Comparison of ENCODE assay signal across 8 mouse cellular contexts in the genomic region with DNA sequence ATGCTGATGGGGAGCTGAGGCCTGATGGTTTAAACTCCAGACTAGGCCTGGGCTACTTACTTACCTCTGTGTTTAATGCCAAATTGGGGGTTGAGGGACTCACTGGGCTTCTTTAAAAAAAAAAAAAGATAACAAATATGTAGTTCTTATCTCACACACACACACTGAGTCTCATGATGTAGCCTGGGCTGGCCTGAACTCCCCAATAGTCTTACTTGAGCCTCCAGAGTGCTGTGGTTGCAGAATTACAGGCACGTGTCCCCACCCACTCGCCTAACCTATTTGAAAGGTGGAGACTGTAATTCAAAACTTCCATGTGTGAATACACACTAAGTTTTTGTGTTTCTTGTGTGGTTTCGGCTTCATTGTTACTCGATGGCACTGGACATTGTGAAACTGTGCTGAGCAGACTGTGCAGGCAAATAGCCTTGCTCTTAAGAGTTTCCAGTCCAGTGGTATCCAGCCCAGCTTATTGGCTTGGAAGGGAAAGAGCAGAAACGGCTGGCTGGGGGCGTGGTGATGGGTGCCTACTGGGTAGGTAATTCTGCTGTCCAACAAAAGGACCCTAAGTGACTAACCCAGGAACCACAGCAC. TPM values are rescaled to one million over a fixed set of nuclear protein-coding genes. Genes with fewer than 3 reads are reported as not detected.
DNase-seq lines count a peak whose midpoint lies in the region; ATAC-seq lines count a peak whose summit lies in the region.
"Had no signal": no experiment of that assay in that cellular context is flagged by ENCODE, and none has a peak within 500 bp of the region (broad histone marks: within the 10 kb centered on the region; RNA-seq: fewer than 3 reads in every experiment).

No protein-coding gene starts in this region.

- H3K4me2 ChIP-seq in forebrain, embryonic 11.5 days (ENCODE audit: low read depth, low read length, severe bottlenecking): no peak overlapping the region
- H3K4me2 ChIP-seq in limb, embryonic 15.5 days: no peak overlapping the region
- H3K4me2 ChIP-seq in neural tube, embryonic 15.5 days: peak overlapping the region; percentile 15; the same call in 1 of the 2 replicates

- H3K9ac ChIP-seq in forebrain, embryonic 11.5 days (ENCODE audit: low read length): no peak overlapping the region
- H3K9ac ChIP-seq in limb, embryonic 15.5 days: no peak overlapping the region
- H3K9ac ChIP-seq in neural tube, embryonic 15.5 days (replicated peaks): no peak overlapping the region

- H3K4me1 ChIP-seq in forebrain, embryonic 11.5 days (replicated peaks; ENCODE audit: control insufficient read depth, insufficient read depth, low read length): peaks cover 38% of the 10 kb centered on the region
- H3K4me1 ChIP-seq in limb, embryonic 15.5 days: peaks cover 61% of the 10 kb centered on the region
- H3K4me1 ChIP-seq in neural tube, embryonic 15.5 days: peaks cover 37% of the 10 kb centered on the region

- H3K9me3 ChIP-seq in forebrain, embryonic 11.5 days (ENCODE audit: control insufficient read depth, low read length): no peaks in the 10 kb centered on the region
- no peaks in the 10 kb centered on the region for H3K9me3 ChIP-seq in limb, embryonic 15.5 days
- H3K9me3 ChIP-seq in neural tube, embryonic 15.5 days (replicated peaks): no peaks in the 10 kb centered on the region

- no peaks in the 10 kb centered on the region; the same call in 1 of the 2 replicates for H3K36me3 ChIP-seq in forebrain, embryonic 11.5 days (ENCODE audit: control insufficient read depth, insufficient read depth, low read length)
- H3K36me3 ChIP-seq in limb, embryonic 15.5 days: 0 out of 2 replicates have a peak, but pooled peaks cover 4% of the 10 kb centered on the region
- no peaks in the 10 kb centered on the region for H3K36me3 ChIP-seq in neural tube, embryonic 15.5 days

- H3K27me3 ChIP-seq in forebrain, embryonic 11.5 days (ENCODE audit: control insufficient read depth, insufficient read depth, low read length): no peaks in the 10 kb centered on the region
- no peaks in the 10 kb centered on the region for H3K27me3 ChIP-seq in limb, embryonic 15.5 days
- H3K27me3 ChIP-seq in neural tube, embryonic 15.5 days (replicated peaks): no peaks in the 10 kb centered on the region
- H3K27me3 ChIP-seq: Patski had no signal

- ATAC-seq in forebrain, embryonic 11.5 days (replicated peaks; ENCODE audit: low FRiP score): no peak
- ATAC-seq in limb, embryonic 15.5 days (ENCODE audit: insufficient number of reproducible peaks, low FRiP score, low TSS enrichment, low read depth): no peak
- ATAC-seq in neural tube, embryonic 15.5 days (ENCODE audit: low FRiP score): no peak

- H3K4me3 ChIP-seq in forebrain, embryonic 11.5 days (ENCODE audit: low read depth, low read length): no peak overlapping the region
- no peak overlapping the region for H3K4me3 ChIP-seq in limb, embryonic 15.5 days
- H3K4me3 ChIP-seq in neural tube, embryonic 15.5 days (replicated peaks): no peak overlapping the region

- peak; percentile 32 for DNase-seq in kidney, postnatal 10 days
- no peak for DNase-seq in kidney, adult 9 months
- DNase-seq in forebrain, embryonic 11.5 days (ENCODE audit: low spot score): no peak
- no peak for DNase-seq in spleen, postnatal 14 days (ENCODE audit: low spot score in 2 of 2)
- no peak for DNase-seq in cerebellum, adult 9-11 months

- 76% methylated on average over 6 of the region's 6 CpGs for WGBS in forebrain, embryonic 11.5 days
- WGBS in limb, embryonic 15.5 days: 58% methylated on average over 6 of the region's 6 CpGs
- WGBS in neural tube, embryonic 15.5 days: 76% methylated on average over 6 of the region's 6 CpGs

- H3K27ac ChIP-seq in forebrain, embryonic 11.5 days (ENCODE audit: low read depth, low read length): peak overlapping the region; percentile 41; the same call in 1 of the 2 replicates
- peak overlapping the region; percentile 66 for H3K27ac ChIP-seq in limb, embryonic 15.5 days
- H3K27ac ChIP-seq in neural tube, embryonic 15.5 days (replicated peaks): 0 out of 2 replicates have a peak overlapping the region, but pooled peaks have one; percentile 19

RNA-seq across cellular contexts. Expression of a gene that starts 17.8 kb away (rescaled TPM):
- polyA plus RNA-seq in forebrain, embryonic 11.5 days (2014; fragmentation: Nextera tagmentation; extraction: Ambion mirVana): 109 and 114 TPM in 2 replicates
- polyA plus RNA-seq in limb, embryonic 15.5 days (2015; fragmentation: Nextera tagmentation; extraction: Ambion mirVana): 38.8 and 41.4 TPM in 2 replicates
- polyA plus RNA-seq in neural tube, embryonic 15.5 days (2015; fragmentation: Nextera tagmentation; extraction: Ambion mirVana): 6.7 and 12.0 TPM in 2 replicates

RNA-seq across cellular contexts. Expression of a gene that starts 36.4 kb away (rescaled TPM):
- not detected in 2 replicates for polyA plus RNA-seq in forebrain, embryonic 11.5 days (2014; fragmentation: Nextera tagmentation; extraction: Ambion mirVana)
- polyA plus RNA-seq in limb, embryonic 15.5 days (2015; fragmentation: Nextera tagmentation; extraction: Ambion mirVana): not detected in 2 replicates
- polyA plus RNA-seq in neural tube, embryonic 15.5 days (2015; fragmentation: Nextera tagmentation; extraction: Ambion mirVana): not detected in 2 replicates
- polyA plus RNA-seq: Patski had no signal

RNA-seq across cellular contexts. Expression of a gene that starts 46.7 kb away (rescaled TPM):
- polyA plus RNA-seq in forebrain, embryonic 11.5 days (2014; fragmentation: Nextera tagmentation; extraction: Ambion mirVana): 39.4 and 41.4 TPM in 2 replicates
- 89.0 and 99.0 TPM in 2 replicates for polyA plus RNA-seq in limb, embryonic 15.5 days (2015; fragmentation: Nextera tagmentation; extraction: Ambion mirVana)
- polyA plus RNA-seq in neural tube, embryonic 15.5 days (2015; fragmentation: Nextera tagmentation; extraction: Ambion mirVana): 125 and 137 TPM in 2 replicates
